Mouse (Mus musculus): ENCODE measurements at regions not wholly inside any gene's neighbourhood (a gene's known extent, or its start where the extent isn't known, plus 50 kb on each side); places are given as distances from the start of the nearest gene placed in this dataset.

GRCm38 (mm10) chr6:31217641-31218138 lies 180.8 kb upstream of the Mkln1 start:
- DNase-seq (ENCODE audit: low spot score): no peak

DNA sequence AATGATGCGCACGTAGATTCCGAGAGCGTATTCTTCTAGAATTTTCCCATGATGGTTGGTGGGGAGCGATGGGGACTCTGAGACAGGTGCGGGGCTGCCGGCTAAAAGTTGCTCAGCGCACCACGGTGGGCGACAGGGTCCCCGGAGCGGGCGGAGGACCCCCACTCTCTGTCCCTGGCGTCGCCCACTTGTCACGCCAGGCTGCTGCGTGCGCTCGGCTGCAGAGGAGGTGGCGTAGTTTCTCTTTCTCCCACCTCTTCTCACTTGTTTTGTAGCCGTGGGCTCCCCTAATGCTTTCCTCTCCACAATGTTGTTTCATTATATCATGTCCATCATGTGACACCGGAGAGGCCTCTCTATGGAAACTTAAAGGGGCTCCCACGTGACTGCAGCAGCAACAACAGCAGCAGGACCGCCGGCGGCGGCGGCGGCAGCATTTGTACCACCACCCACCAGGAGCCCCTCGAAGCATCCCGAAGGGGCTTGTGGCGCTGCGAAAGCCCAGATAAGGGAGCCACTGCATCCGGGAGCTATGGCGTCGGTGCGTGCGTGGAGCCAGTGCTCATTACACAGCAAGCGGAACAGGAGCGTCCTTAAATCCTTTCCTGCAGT lies 180.3 kb upstream of the Mkln1 start:
- peak; percentile 72 for DNase-seq (ENCODE audit: low spot score)

DNA sequence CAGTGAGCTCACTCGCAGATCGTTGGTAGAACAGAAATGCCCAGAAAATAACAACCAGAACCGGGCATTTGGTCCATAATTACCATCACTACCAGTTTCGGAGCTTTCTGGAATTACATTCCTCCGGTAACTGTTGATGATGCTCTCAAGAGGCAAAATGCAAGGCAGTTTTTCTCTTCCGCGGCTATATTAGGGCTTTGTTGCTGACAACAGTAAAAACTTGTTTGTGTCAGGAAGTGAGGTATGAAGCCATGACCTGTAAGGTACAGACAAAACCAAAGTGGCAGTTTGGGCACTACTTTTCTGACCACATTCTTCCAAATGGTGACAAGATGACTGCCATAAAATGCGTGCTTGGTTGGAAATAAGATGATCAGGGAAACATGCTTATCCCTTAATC lies 179.7 kb upstream of the Mkln1 start:
- DNase-seq (ENCODE audit: low spot score): no peak

DNA sequence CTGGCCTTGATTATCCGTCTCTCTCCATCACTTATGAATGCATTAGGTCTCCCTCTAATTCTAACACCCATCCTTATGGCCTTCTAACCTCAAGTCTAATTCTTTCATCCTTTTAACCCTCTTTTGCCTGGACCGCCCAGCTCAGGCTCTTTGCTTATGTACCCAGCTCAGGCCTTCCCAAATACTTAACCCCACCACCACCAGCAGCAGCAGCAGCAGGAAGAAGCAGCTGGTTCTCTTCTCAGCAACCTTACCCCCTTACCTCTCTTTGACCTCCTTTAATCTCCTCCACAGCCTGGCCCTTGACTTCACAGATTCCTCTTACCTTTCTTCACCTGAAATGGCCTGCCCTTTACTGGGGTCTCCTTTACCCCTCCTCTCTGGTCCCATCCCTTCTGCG lies 178.8 kb upstream of the Mkln1 start:
- no peak for DNase-seq (ENCODE audit: low spot score)

GRCm38 (mm10) chr6:31220184-31220931 lies 178.2 kb upstream of the Mkln1 start:
- no peak for DNase-seq (ENCODE audit: low spot score)

GRCm38 (mm10) chr6:31221490-31221889 lies 177.0 kb upstream of the Mkln1 start:
- DNase-seq (ENCODE audit: low spot score): no peak

DNA sequence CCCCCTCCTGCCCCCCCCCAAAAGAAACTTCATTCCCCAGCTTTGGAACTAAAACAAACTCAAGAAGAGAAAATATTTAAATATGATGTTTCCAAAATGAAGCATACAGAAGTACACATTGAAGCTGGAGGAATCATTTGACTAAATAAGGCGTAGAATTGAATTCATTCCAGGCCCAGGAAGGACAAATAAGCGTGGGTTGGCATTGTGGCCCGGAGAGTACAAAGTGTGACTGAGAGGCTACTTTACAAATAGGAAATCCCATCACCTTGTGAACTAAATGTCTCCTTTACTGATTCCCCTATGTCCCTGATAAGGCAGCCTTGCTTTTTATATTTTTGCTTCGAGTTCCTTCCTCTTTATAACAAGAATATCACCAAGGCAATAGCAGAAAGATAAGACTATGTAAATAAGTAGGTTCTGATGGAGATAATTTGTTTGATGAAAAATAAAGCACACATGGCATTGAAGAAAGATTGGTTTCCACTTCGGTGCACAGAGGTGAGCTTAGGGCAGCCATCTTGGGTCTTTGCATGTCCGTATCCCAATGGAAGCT lies 176.4 kb upstream of the Mkln1 start:
- no peak for DNase-seq (ENCODE audit: low spot score)

- DNase-seq (ENCODE audit: low spot score): no peak
These were observed 171.1 kb upstream of the Mkln1 start for GRCm38 (mm10) chr6:31227406-31227805.

DNA sequence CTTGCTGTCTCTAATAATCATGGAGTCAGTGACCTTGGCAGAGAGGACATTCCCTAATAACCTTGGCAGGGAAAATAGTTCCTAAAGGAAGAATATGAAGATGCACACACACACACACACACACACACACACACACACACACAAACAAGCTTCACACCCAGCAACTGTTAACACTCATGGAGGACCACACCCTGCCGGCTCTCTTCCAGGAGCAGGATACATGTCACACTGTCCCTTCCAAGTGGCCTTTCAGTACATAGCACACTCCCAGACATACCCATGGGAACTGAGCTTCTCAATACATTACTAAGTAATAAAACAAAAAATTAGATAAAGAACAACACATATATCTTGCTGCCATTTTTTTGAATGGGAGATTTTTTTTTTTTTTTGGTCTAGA lies 170.5 kb upstream of the Mkln1 start:
- DNase-seq (ENCODE audit: low spot score): no peak

GRCm38 (mm10) chr6:31231821-31232220 lies 166.7 kb upstream of the Mkln1 start:
- no peak for DNase-seq (ENCODE audit: low spot score)

- DNase-seq (ENCODE audit: low spot score): no peak
These were observed 165.1 kb upstream of the Mkln1 start for GRCm38 (mm10) chr6:31233252-31233993.

- no peak for DNase-seq (ENCODE audit: low spot score)
These were observed 158.5 kb upstream of the Mkln1 start for GRCm38 (mm10) chr6:31240051-31240450.

DNA sequence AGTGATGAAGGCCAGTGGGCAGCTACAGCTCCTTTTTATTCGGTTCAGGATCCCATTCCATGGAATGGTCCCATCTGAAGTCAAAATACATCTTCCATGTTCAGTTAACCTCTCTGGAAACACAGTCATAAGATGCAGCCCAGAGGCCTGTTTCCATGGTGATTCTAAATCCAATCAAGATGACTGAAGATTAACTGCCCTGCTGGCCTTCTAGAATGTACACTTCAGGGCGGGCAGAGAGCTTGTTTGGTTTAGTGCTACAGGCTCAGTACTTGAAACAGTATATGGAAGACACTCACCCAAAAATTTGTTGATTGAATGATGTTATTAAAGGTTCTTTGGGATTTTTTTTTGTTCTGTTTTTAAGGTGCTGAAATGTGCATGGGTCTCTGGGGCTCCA lies 148.0 kb upstream of the Mkln1 start:
- DNase-seq (ENCODE audit: low spot score): no peak

DNA sequence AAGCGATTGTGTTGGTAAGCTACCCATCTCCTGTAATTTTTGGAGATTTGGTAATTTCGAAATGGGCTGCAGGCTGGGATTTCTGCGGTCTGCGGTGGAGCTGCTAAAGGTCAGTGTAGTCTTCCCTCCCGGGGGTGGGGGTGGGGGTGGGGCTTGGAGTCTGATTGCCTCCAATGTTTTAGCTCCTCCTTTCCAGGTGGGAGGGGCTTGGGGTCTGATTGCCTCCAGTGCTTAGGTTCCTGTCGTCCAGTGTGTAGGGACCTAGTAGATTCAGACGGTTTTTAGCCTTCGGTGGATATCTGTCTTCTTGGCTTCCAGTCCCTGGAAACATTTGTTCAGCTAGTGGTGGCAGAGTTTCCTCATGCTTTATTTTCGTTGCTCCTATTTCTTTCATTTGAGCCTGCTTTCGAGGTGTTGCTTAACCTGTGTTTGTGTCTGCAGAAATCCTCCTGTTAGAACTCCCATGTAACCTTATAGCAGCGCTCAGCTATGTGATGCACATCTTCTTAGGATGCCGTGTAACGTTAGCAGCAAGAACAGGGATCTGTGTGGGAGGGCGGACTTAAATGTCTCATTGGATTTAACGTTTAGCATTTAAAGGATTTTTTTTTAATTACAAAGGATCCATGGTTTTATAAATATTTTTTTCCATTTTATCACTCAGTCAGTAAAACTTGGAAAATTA lies 145.1 kb upstream of the Mkln1 start:
- DNase-seq (ENCODE audit: low spot score): no peak

GRCm38 (mm10) chr6:31260645-31261345 lies 137.7 kb upstream of the Mkln1 start:
- no peak for DNase-seq (ENCODE audit: low spot score)

- DNase-seq (ENCODE audit: low spot score): no peak
These were observed 136.6 kb upstream of the Mkln1 start for GRCm38 (mm10) chr6:31261797-31262540.

GRCm38 (mm10) chr6:31262651-31263050 lies 135.9 kb upstream of the Mkln1 start:
- no peak for DNase-seq (ENCODE audit: low spot score)

GRCm38 (mm10) chr6:31263821-31264220 lies 134.7 kb upstream of the Mkln1 start:
- no peak for DNase-seq (ENCODE audit: low spot score)

- DNase-seq (ENCODE audit: low spot score): no peak
These were observed 132.0 kb upstream of the Mkln1 start for GRCm38 (mm10) chr6:31266441-31267040.

GRCm38 (mm10) chr6:31268057-31268456 lies 130.5 kb upstream of the Mkln1 start:
- no peak for DNase-seq (ENCODE audit: low spot score)
